Mouse (Mus musculus): ENCODE measurements around the gene Ehbp1. TPM values are rescaled to one million over a fixed set of nuclear protein-coding genes. Genes with fewer than 3 reads are reported as not detected.

Ehbp1 gene
- total RNA-seq, 2 experiments from 2014 or later: 52.6 to 57.5 TPM

GRCm38 (mm10) chr11:21994377-21995370, 347.4 kb downstream of the Ehbp1 start:
- peak in 1 of 2 experiments; percentile 8 for DNase-seq (ENCODE audit: low spot score in 2 of 2)
- intact Hi-C loops (cut with DNase I): no loop called here

GRCm38 (mm10) chr11:21993597-21994376, 348.3 kb downstream of the Ehbp1 start:
- intact Hi-C loops (cut with DNase I): no loop called here
- peak; percentile 26 to 30 for DNase-seq (ENCODE audit: low spot score in 2 of 2)

- DNase-seq (ENCODE audit: low spot score in 2 of 2): no peak
These were observed 349.1 kb downstream of the Ehbp1 start for GRCm38 (mm10) chr11:21992761-21993596.

GRCm38 (mm10) chr11:21988398-21988946, 353.6 kb downstream of the Ehbp1 start:
- intact Hi-C loops (cut with DNase I): no loop called here
- no peak for DNase-seq (ENCODE audit: low spot score in 2 of 2)

More at GRCm38 (mm10) chr11:21992761-21993596, 349.1 kb downstream of the Ehbp1 start:
- intact Hi-C loops (cut with DNase I): no loop called here

GRCm38 (mm10) chr11:21985118-21985517, 357.0 kb downstream of the Ehbp1 start:
- DNase-seq (ENCODE audit: low spot score in 2 of 2): no peak
- intact Hi-C loops (cut with DNase I): no loop called here

- no peak for DNase-seq (ENCODE audit: low spot score in 2 of 2)
- intact Hi-C loops (cut with DNase I): loop anchor here (10.0 kb wide), 1 partner anchor 309 kb away; no protein-coding TSS in a partner anchor
These were observed 368.0 kb downstream of the Ehbp1 start for GRCm38 (mm10) chr11:21974005-21974531.

GRCm38 (mm10) chr11:21973597-21973996, 368.5 kb downstream of the Ehbp1 start:
- no peak for DNase-seq (ENCODE audit: low spot score in 2 of 2)
- intact Hi-C loops (cut with DNase I): loop anchor here (10.0 kb wide), 1 partner anchor 309 kb away; no protein-coding TSS in a partner anchor

GRCm38 (mm10) chr11:21968922-21969321, 373.2 kb downstream of the Ehbp1 start:
- no peak for DNase-seq (ENCODE audit: low spot score in 2 of 2)
- intact Hi-C loops (cut with DNase I): no loop called here

Other genes starting within 250 kb of the Ehbp1 start
- gene Tmem17, start 169.8 kb upstream of the Ehbp1 start, total RNA-seq (2021): 1 to 10 TPM; 5.8 to 7.6 TPM

All from left cerebral cortex, postnatal 25 days (tissue).